Mouse (Mus musculus): ENCODE results near the gene Actl10. TPM values are rescaled to one million over a fixed set of nuclear protein-coding genes. Genes with fewer than 3 reads are reported as not detected.
A peak's percentile ranks its signal among the peaks of the same experiment; 100 is the strongest.

Gene Actl10
- polyA plus RNA-seq, 1 experiment from 2014 or later, result 0.17 TPM

DNA sequence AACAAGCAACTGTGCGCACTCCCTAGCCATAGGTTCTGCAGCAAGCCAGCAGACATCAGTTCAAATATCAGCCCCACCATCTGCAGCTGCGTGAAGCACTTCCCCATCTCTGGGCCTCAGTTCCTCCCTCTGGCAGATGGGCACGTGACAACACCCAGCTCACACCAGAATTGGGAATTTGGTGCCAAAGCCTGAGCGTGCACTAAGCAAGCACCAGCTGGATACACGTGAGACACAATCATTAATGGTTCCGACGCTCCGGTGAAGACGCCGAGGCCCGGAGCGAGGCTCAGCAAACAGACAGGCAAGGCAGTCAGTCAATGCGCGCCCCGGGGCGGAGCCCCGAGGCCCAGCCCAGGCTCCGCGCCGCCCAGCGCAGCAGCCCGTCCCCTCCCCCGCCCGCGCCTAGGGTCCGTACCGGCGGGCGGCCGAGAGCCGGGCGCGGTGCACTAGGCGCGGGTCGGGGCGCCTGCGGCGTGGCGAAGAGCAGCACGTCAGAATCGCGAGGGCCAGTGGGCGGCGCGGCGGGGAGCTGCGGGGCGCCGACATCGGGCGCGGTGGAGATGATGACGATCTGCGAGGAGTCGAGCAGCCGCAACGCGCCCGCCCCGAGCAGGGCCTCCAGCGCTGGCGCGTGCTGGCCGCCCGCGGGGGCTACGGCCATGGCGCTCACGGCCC lies 17.6 kb downstream of the Actl10 start:
- WGBS, result under 1% methylated on average over 63 of the region's 70 CpGs
- Histone ChIP-seq H3K4me3 (replicated peaks) (peak overlapping the region; percentile 77), H3K27ac (replicated peaks) (peak overlapping the region; percentile 85), H3K27me3 (no peaks in the 10 kb centered on the region), H3K9ac (peak overlapping the region; percentile 44), H3K9me3 (replicated peaks) (no peaks in the 10 kb centered on the region), H3K4me1 (peaks cover 52% of the 10 kb centered on the region), H3K4me2 (replicated peaks) (peak overlapping the region; percentile 77), H3K36me3 (no peaks in the 10 kb centered on the region)
- ATAC-seq (ENCODE audit: insufficient number of reproducible peaks, low FRiP score, low TSS enrichment, low read depth), result peak; percentile 82

DNA sequence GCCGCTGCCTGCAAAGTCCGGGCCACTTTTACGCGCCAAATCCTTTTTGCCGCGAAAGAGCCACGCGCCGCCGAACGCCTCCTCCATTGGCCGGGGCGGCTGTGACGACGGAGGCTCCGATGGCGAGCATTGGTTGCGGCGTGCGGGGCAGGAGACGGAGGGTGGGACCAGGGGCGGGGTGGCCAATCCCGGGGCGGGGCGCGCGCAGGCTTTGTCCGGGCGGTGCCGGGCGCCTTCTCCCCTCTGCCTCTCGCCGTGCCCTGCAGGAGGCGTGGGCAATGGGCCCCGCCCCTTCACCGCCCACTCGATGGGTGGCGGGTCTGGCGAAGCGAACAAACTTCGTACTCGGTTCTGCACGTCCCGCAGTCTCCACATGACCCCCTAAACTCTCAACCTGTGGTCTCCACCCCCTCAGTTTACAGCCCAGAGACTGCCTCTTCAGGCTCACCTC lies 18.3 kb downstream of the Actl10 start, which contains the start of gene E2f1:
TSS of gene E2f1 (minus strand) at position 57 of the 451 bp plus-strand sequence.
- WGBS, result under 1% methylated on average over 42 of the region's 44 CpGs
- Histone ChIP-seq H3K9me3 (replicated peaks) (no peaks in the 10 kb centered on the region), H3K36me3 (no peaks in the 10 kb centered on the region), H3K4me2 (replicated peaks) (peak within 1 kb of the TSS; percentile 77), H3K9ac (peak within 1 kb of the TSS; percentile 44), H3K4me3 (replicated peaks) (peak within 1 kb of the TSS; percentile 77), H3K4me1 (peaks cover 51% of the 10 kb centered on the region), H3K27ac (replicated peaks) (peak within 1 kb of the TSS; percentile 85), H3K27me3 (no peaks in the 10 kb centered on the region)
- ATAC-seq (ENCODE audit: insufficient number of reproducible peaks, low FRiP score, low TSS enrichment, low read depth), result peak; percentile 97

- WGBS, result 66% methylated on average over 4 of the region's 4 CpGs
- Histone ChIP-seq H3K4me3 (replicated peaks) (peak overlapping the region; percentile 77), H3K9ac (no peak overlapping the region)
Measured at GRCm38 (mm10) chr2:154570666-154571065, 19.1 kb downstream of the Actl10 start.

DNA sequence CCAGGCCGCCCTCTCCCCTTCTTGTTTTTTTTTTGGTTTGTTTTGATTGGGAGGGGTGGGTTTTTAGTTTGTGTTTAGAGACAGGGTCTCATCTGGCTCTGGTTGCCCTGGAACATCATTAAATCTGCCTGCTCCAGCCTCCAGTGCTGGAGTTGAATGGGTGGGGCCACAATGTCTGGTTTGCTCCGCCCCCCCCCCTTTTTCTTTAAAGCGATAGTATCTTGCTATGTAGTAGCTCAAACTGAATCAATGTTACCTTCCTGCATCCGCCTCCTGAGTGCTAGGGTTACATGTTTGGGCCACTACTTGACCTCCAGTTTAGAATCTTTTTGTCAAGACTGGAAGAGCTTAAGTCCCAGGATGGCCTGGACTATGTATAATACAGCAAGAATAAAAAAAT lies 19.7 kb downstream of the Actl10 start:
- ATAC-seq (ENCODE audit: insufficient number of reproducible peaks, low FRiP score, low TSS enrichment, low read depth), result no peak
- Histone ChIP-seq H3K27me3 (no peaks in the 10 kb centered on the region), H3K4me1 (peaks cover 47% of the 10 kb centered on the region), H3K27ac (replicated peaks) (no peak overlapping the region), H3K4me2 (replicated peaks) (no peak overlapping the region), H3K36me3 (no peaks in the 10 kb centered on the region), H3K9me3 (replicated peaks) (no peaks in the 10 kb centered on the region), H3K9ac (no peak overlapping the region), H3K4me3 (replicated peaks) (no peak overlapping the region)
- WGBS, result 80% methylated on average over 4 of the region's 4 CpGs

More at GRCm38 (mm10) chr2:154570666-154571065, 19.1 kb downstream of the Actl10 start:
- H3K4me1 ChIP-seq, result peaks cover 51% of the 10 kb centered on the region
- no peak for ATAC-seq (ENCODE audit: insufficient number of reproducible peaks, low FRiP score, low TSS enrichment, low read depth)
- no peaks in the 10 kb centered on the region for H3K36me3 ChIP-seq
- H3K9me3 ChIP-seq (replicated peaks), result no peaks in the 10 kb centered on the region
- H3K4me2 ChIP-seq (replicated peaks), result peak overlapping the region; percentile 77; the same call in 1 of the 2 replicates
- H3K27me3 ChIP-seq, result no peaks in the 10 kb centered on the region
- H3K27ac ChIP-seq (replicated peaks), result peak overlapping the region; percentile 70; the same call in 1 of the 2 replicates

GRCm38 (mm10) chr2:154571976-154572375 lies 20.4 kb downstream of the Actl10 start:
- Histone ChIP-seq H3K4me3 (replicated peaks) (no peak overlapping the region), H3K27me3 (no peaks in the 10 kb centered on the region), H3K4me2 (replicated peaks) (no peak overlapping the region), H3K9me3 (replicated peaks) (no peaks in the 10 kb centered on the region), H3K9ac (no peak overlapping the region), H3K27ac (replicated peaks) (peak overlapping the region; percentile 77), H3K4me1 (peaks cover 41% of the 10 kb centered on the region), H3K36me3 (no peaks in the 10 kb centered on the region)
- ATAC-seq (ENCODE audit: insufficient number of reproducible peaks, low FRiP score, low TSS enrichment, low read depth), result no peak
- WGBS, result 46% methylated on average over 8 of the region's 8 CpGs

DNA sequence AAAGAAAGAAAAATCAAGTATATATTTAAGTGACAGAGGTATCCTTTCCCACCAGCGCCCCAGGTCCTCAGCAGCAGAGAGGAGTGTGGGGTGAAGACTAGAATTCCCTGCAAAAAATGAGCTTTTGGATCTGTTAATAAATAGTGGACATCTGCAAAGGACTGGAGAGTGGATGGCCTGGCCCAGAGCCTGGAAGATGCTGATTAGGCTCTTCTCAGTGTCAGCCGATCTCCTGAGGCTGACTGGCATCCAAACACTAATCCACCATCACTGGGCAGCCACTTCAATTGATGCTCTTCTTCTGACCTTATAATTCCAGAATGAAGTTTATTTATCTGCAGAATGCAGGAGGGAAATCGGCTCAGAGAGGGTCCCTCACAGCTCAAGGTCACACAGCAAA lies 21.4 kb downstream of the Actl10 start:
- no peak overlapping the region for H3K9ac ChIP-seq
- no peaks in the 10 kb centered on the region for H3K36me3 ChIP-seq
- H3K27ac ChIP-seq (replicated peaks), result no peak overlapping the region
- peaks cover 34% of the 10 kb centered on the region for H3K4me1 ChIP-seq
- H3K9me3 ChIP-seq (replicated peaks), result no peaks in the 10 kb centered on the region
- H3K4me3 ChIP-seq (replicated peaks), result no peak overlapping the region
- WGBS, result 73% methylated on average over 3 of the region's 3 CpGs
- no peak for ATAC-seq (ENCODE audit: insufficient number of reproducible peaks, low FRiP score, low TSS enrichment, low read depth)
- no peaks in the 10 kb centered on the region for H3K27me3 ChIP-seq
- no peak overlapping the region for H3K4me2 ChIP-seq (replicated peaks)

DNA sequence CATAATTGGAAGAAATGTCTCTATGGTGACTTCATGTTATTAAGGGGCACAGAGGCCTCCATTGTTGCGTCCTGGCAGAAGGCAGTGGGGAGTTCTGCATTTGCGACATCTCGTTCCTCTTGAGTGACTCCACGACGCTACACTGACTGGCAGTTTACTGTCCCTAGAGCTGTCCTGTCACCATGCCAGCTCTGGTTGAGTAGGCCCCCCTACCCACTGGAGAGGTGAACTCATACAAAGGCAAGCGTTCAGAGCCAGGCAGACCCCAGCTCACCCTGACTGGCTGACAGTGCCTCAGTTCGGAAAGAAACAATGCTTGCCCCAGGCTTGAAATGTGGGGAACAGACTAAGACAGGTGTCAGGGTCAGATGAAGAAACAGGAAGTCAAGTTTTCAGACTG lies 22.7 kb downstream of the Actl10 start:
- H3K27me3 ChIP-seq, result no peaks in the 10 kb centered on the region
- H3K27ac ChIP-seq (replicated peaks), result no peak overlapping the region
- H3K4me2 ChIP-seq (replicated peaks), result no peak overlapping the region
- H3K9ac ChIP-seq, result no peak overlapping the region
- WGBS, result 58% methylated on average over 7 of the region's 7 CpGs
- H3K4me3 ChIP-seq (replicated peaks), result no peak overlapping the region
- H3K36me3 ChIP-seq, result no peaks in the 10 kb centered on the region
- H3K9me3 ChIP-seq (replicated peaks), result no peaks in the 10 kb centered on the region
- peaks cover 22% of the 10 kb centered on the region for H3K4me1 ChIP-seq
- no peak for ATAC-seq (ENCODE audit: insufficient number of reproducible peaks, low FRiP score, low TSS enrichment, low read depth)

- 0 out of 2 replicates have a peak, but pooled peaks cover under 1% of the 10 kb centered on the region for H3K4me1 ChIP-seq
- no peaks in the 10 kb centered on the region for H3K9me3 ChIP-seq (replicated peaks)
- H3K27ac ChIP-seq (replicated peaks), result no peak overlapping the region
- H3K36me3 ChIP-seq, result no peaks in the 10 kb centered on the region
- no peak for ATAC-seq (ENCODE audit: insufficient number of reproducible peaks, low FRiP score, low TSS enrichment, low read depth)
- 48% methylated on average over 12 of the region's 12 CpGs for WGBS
- no peak overlapping the region for H3K9ac ChIP-seq
- H3K27me3 ChIP-seq, result no peaks in the 10 kb centered on the region
- no peak overlapping the region for H3K4me3 ChIP-seq (replicated peaks)
- no peak overlapping the region for H3K4me2 ChIP-seq (replicated peaks)
Measured at GRCm38 (mm10) chr2:154576876-154577743, 25.5 kb downstream of the Actl10 start.

- Histone ChIP-seq H3K27ac (replicated peaks) (no peak overlapping the region), H3K9ac (no peak overlapping the region), H3K36me3 (no peaks in the 10 kb centered on the region), H3K9me3 (replicated peaks) (no peaks in the 10 kb centered on the region), H3K4me3 (replicated peaks) (no peak overlapping the region), H3K27me3 (no peaks in the 10 kb centered on the region), H3K4me2 (replicated peaks) (no peak overlapping the region), H3K4me1 (no peaks in the 10 kb centered on the region)
- 88% methylated on average over 6 of the region's 6 CpGs for WGBS
- no peak for ATAC-seq (ENCODE audit: insufficient number of reproducible peaks, low FRiP score, low TSS enrichment, low read depth)
Measured at GRCm38 (mm10) chr2:154577744-154578067, 26.1 kb downstream of the Actl10 start.

GRCm38 (mm10) chr2:154580586-154580985 lies 29.0 kb downstream of the Actl10 start:
- Histone ChIP-seq H3K4me3 (replicated peaks) (no peak overlapping the region), H3K27ac (replicated peaks) (no peak overlapping the region), H3K27me3 (no peaks in the 10 kb centered on the region), H3K4me1 (peaks cover 23% of the 10 kb centered on the region), H3K36me3 (no peaks in the 10 kb centered on the region), H3K4me2 (replicated peaks) (no peak overlapping the region), H3K9me3 (replicated peaks) (no peaks in the 10 kb centered on the region), H3K9ac (no peak overlapping the region)
- ATAC-seq (ENCODE audit: insufficient number of reproducible peaks, low FRiP score, low TSS enrichment, low read depth), result no peak
- WGBS, result 68% methylated on average over 8 of the region's 8 CpGs

GRCm38 (mm10) chr2:154581421-154581820 lies 29.8 kb downstream of the Actl10 start:
- Histone ChIP-seq H3K4me1 (peaks cover 26% of the 10 kb centered on the region), H3K9me3 (replicated peaks) (no peaks in the 10 kb centered on the region), H3K36me3 (peaks cover 1% of the 10 kb centered on the region; the same call in 1 of the 2 replicates), H3K4me3 (replicated peaks) (no peak overlapping the region), H3K27ac (replicated peaks) (no peak overlapping the region), H3K9ac (no peak overlapping the region), H3K27me3 (no peaks in the 10 kb centered on the region), H3K4me2 (replicated peaks) (no peak overlapping the region)
- 94% methylated on average over 1 of the region's 1 CpGs for WGBS
- no peak for ATAC-seq (ENCODE audit: insufficient number of reproducible peaks, low FRiP score, low TSS enrichment, low read depth)
